Mouse (Mus musculus): ENCODE measurements at regions not wholly inside any gene's neighbourhood (a gene's known extent, or its start where the extent isn't known, plus 50 kb on each side); places are given as distances from the start of the nearest gene placed in this dataset.
"Not testable (repeated sequence)": the region's sequence is repeated elsewhere in the genome, so short reads cannot be mapped to it uniquely, and the experiment has no call there.

- Histone ChIP-seq H3K4me3 (replicated peaks; ENCODE audit: low read length) (no peak overlapping the region), H3K4me1 (replicated peaks; ENCODE audit: low read depth, low read length) (no peaks in the 10 kb centered on the region), H3K9me3 (ENCODE audit: low read length) (no peaks in the 10 kb centered on the region), H3K27me3 (ENCODE audit: insufficient read depth, low read length) (no peaks in the 10 kb centered on the region), H3K36me3 (ENCODE audit: insufficient read depth, low read length) (no peaks in the 10 kb centered on the region)
- TF ChIP-seq CTCF (conservative IDR thresholded peaks at IDR 0.05; ENCODE audit: low read length) (no peak), POU5F1 (IDR thresholded peaks at IDR 0.05; ENCODE audit: borderline replicate concordance, low read length) (no peak), NANOG (IDR thresholded peaks at IDR 0.05; ENCODE audit: borderline replicate concordance, low read length) (no peak)
Observed at GRCm38 (mm10) chr14:90488301-90488700, 2017.1 kb upstream of the Pcdh20 start.

GRCm38 (mm10) chr14:90447971-90448370, 1976.8 kb upstream of the Pcdh20 start:
- no peak overlapping the region for H3K4me3 ChIP-seq (replicated peaks; ENCODE audit: low read length)
- H3K27me3 ChIP-seq (ENCODE audit: insufficient read depth, low read length) = no peaks in the 10 kb centered on the region
- no peaks in the 10 kb centered on the region for H3K4me1 ChIP-seq (replicated peaks; ENCODE audit: low read depth, low read length)
- no peak for TF ChIP-seq CTCF (conservative IDR thresholded peaks at IDR 0.05; ENCODE audit: low read length)
- no peak for TF ChIP-seq NANOG (IDR thresholded peaks at IDR 0.05; ENCODE audit: borderline replicate concordance, low read length)
- TF ChIP-seq POU5F1 (IDR thresholded peaks at IDR 0.05; ENCODE audit: borderline replicate concordance, low read length) = no peak
- peaks cover 4% of the 10 kb centered on the region for H3K9me3 ChIP-seq (ENCODE audit: low read length)
- H3K36me3 ChIP-seq (ENCODE audit: insufficient read depth, low read length) = no peaks in the 10 kb centered on the region

GRCm38 (mm10) chr14:90432874-90433543, 1961.8 kb upstream of the Pcdh20 start:
- Histone ChIP-seq H3K4me1 (replicated peaks; ENCODE audit: low read depth, low read length) (no peaks in the 10 kb centered on the region), H3K9me3 (ENCODE audit: low read length) (no peaks in the 10 kb centered on the region), H3K36me3 (ENCODE audit: insufficient read depth, low read length) (no peaks in the 10 kb centered on the region), H3K4me3 (replicated peaks; ENCODE audit: low read length) (no peak overlapping the region), H3K27me3 (ENCODE audit: insufficient read depth, low read length) (no peaks in the 10 kb centered on the region)
- TF ChIP-seq NANOG (IDR thresholded peaks at IDR 0.05; ENCODE audit: borderline replicate concordance, low read length) = no peak
- no peak for TF ChIP-seq POU5F1 (IDR thresholded peaks at IDR 0.05; ENCODE audit: borderline replicate concordance, low read length)
- TF ChIP-seq CTCF (conservative IDR thresholded peaks at IDR 0.05; ENCODE audit: low read length) = peak; percentile 54

GRCm38 (mm10) chr14:90412707-90413106, 1941.5 kb upstream of the Pcdh20 start:
- no peak for TF ChIP-seq NANOG (IDR thresholded peaks at IDR 0.05; ENCODE audit: borderline replicate concordance, low read length)
- no peak for TF ChIP-seq POU5F1 (IDR thresholded peaks at IDR 0.05; ENCODE audit: borderline replicate concordance, low read length)
- no peak for TF ChIP-seq CTCF (conservative IDR thresholded peaks at IDR 0.05; ENCODE audit: low read length)
- H3K4me3 ChIP-seq (replicated peaks; ENCODE audit: low read length) = no peak overlapping the region
- no peaks in the 10 kb centered on the region for H3K9me3 ChIP-seq (ENCODE audit: low read length)
- H3K27me3 ChIP-seq (ENCODE audit: insufficient read depth, low read length) = no peaks in the 10 kb centered on the region
- H3K36me3 ChIP-seq (ENCODE audit: insufficient read depth, low read length) = no peaks in the 10 kb centered on the region
- peaks cover 3% of the 10 kb centered on the region; the same call in 1 of the 2 replicates for H3K4me1 ChIP-seq (replicated peaks; ENCODE audit: low read depth, low read length)

- no peaks in the 10 kb centered on the region for H3K9me3 ChIP-seq (ENCODE audit: low read length)
Observed at GRCm38 (mm10) chr14:90406350-90406749, 1935.2 kb upstream of the Pcdh20 start.

GRCm38 (mm10) chr14:90405476-90405875, 1934.3 kb upstream of the Pcdh20 start:
- Histone ChIP-seq H3K27me3 (ENCODE audit: insufficient read depth, low read length) (no peaks in the 10 kb centered on the region), H3K36me3 (ENCODE audit: insufficient read depth, low read length) (no peaks in the 10 kb centered on the region)
- TF ChIP-seq POU5F1 (IDR thresholded peaks at IDR 0.05; ENCODE audit: borderline replicate concordance, low read length) = no peak
- no peak for TF ChIP-seq NANOG (IDR thresholded peaks at IDR 0.05; ENCODE audit: borderline replicate concordance, low read length)
- TF ChIP-seq CTCF (conservative IDR thresholded peaks at IDR 0.05; ENCODE audit: low read length) = no peak

More at GRCm38 (mm10) chr14:90406350-90406749, 1935.2 kb upstream of the Pcdh20 start:
- no peaks in the 10 kb centered on the region for H3K36me3 ChIP-seq (ENCODE audit: insufficient read depth, low read length)
- H3K27me3 ChIP-seq (ENCODE audit: insufficient read depth, low read length) = no peaks in the 10 kb centered on the region
- H3K4me3 ChIP-seq (replicated peaks; ENCODE audit: low read length) = no peak overlapping the region
- no peaks in the 10 kb centered on the region for H3K4me1 ChIP-seq (replicated peaks; ENCODE audit: low read depth, low read length)
- no peak for TF ChIP-seq POU5F1 (IDR thresholded peaks at IDR 0.05; ENCODE audit: borderline replicate concordance, low read length)
- TF ChIP-seq NANOG (IDR thresholded peaks at IDR 0.05; ENCODE audit: borderline replicate concordance, low read length) = no peak
- TF ChIP-seq CTCF (conservative IDR thresholded peaks at IDR 0.05; ENCODE audit: low read length) = no peak

GRCm38 (mm10) chr14:90367256-90367936, 1896.2 kb upstream of the Pcdh20 start:
- H3K4me1 ChIP-seq (replicated peaks; ENCODE audit: low read depth, low read length) = no peaks in the 10 kb centered on the region
- H3K9me3 ChIP-seq (ENCODE audit: low read length) = no peaks in the 10 kb centered on the region
- no peaks in the 10 kb centered on the region for H3K36me3 ChIP-seq (ENCODE audit: insufficient read depth, low read length)
- H3K4me3 ChIP-seq (replicated peaks; ENCODE audit: low read length) = no peak overlapping the region
- H3K27me3 ChIP-seq (ENCODE audit: insufficient read depth, low read length) = no peaks in the 10 kb centered on the region
- TF ChIP-seq POU5F1 (IDR thresholded peaks at IDR 0.05; ENCODE audit: borderline replicate concordance, low read length) (no peak), NANOG (IDR thresholded peaks at IDR 0.05; ENCODE audit: borderline replicate concordance, low read length) (no peak), CTCF (conservative IDR thresholded peaks at IDR 0.05; ENCODE audit: low read length) (no peak)

More at GRCm38 (mm10) chr14:90405476-90405875, 1934.3 kb upstream of the Pcdh20 start:
- no peaks in the 10 kb centered on the region for H3K4me1 ChIP-seq (replicated peaks; ENCODE audit: low read depth, low read length)
- no peaks in the 10 kb centered on the region for H3K9me3 ChIP-seq (ENCODE audit: low read length)
- no peak overlapping the region for H3K4me3 ChIP-seq (replicated peaks; ENCODE audit: low read length)

GRCm38 (mm10) chr14:90334541-90334940, 1863.3 kb upstream of the Pcdh20 start:
- H3K9me3 ChIP-seq (ENCODE audit: low read length) = no peaks in the 10 kb centered on the region
- H3K4me3 ChIP-seq (replicated peaks; ENCODE audit: low read length) = no peak overlapping the region
- H3K36me3 ChIP-seq (ENCODE audit: insufficient read depth, low read length) = no peaks in the 10 kb centered on the region
- TF ChIP-seq NANOG (IDR thresholded peaks at IDR 0.05; ENCODE audit: borderline replicate concordance, low read length) (no peak), POU5F1 (IDR thresholded peaks at IDR 0.05; ENCODE audit: borderline replicate concordance, low read length) (no peak), CTCF (conservative IDR thresholded peaks at IDR 0.05; ENCODE audit: low read length) (no peak)
- H3K27me3 ChIP-seq (ENCODE audit: insufficient read depth, low read length) = no peaks in the 10 kb centered on the region
- H3K4me1 ChIP-seq (replicated peaks; ENCODE audit: low read depth, low read length) = no peaks in the 10 kb centered on the region

- peaks cover 24% of the 10 kb centered on the region for H3K9me3 ChIP-seq (ENCODE audit: low read length)
Observed at GRCm38 (mm10) chr14:90295456-90295855, 1824.3 kb upstream of the Pcdh20 start.

More at GRCm38 (mm10) chr14:90295456-90295855, 1824.3 kb upstream of the Pcdh20 start:
- not testable (repeated sequence) for H3K4me3 ChIP-seq (replicated peaks; ENCODE audit: low read length); H3K36me3 ChIP-seq (ENCODE audit: insufficient read depth, low read length); H3K27me3 ChIP-seq (ENCODE audit: insufficient read depth, low read length); H3K4me1 ChIP-seq (replicated peaks; ENCODE audit: low read depth, low read length)

All from E14TG2a.4 (cell line).